Mouse (Mus musculus) monocyte, adult 2 months (primary cell): Measurements from ENCODE around the gene Ankrd65.
A peak's percentile ranks its signal among the peaks of the same experiment; 100 is the strongest.

Experiments
- DNase-seq, 2 experiments: peaks; one replicate each; pipeline ENCODE4 v3.0.0; 2022; ENCODE audit warnings: low spot score in 2 of 2, low read depth in 1 of 2

Ankrd65 gene

DNA sequence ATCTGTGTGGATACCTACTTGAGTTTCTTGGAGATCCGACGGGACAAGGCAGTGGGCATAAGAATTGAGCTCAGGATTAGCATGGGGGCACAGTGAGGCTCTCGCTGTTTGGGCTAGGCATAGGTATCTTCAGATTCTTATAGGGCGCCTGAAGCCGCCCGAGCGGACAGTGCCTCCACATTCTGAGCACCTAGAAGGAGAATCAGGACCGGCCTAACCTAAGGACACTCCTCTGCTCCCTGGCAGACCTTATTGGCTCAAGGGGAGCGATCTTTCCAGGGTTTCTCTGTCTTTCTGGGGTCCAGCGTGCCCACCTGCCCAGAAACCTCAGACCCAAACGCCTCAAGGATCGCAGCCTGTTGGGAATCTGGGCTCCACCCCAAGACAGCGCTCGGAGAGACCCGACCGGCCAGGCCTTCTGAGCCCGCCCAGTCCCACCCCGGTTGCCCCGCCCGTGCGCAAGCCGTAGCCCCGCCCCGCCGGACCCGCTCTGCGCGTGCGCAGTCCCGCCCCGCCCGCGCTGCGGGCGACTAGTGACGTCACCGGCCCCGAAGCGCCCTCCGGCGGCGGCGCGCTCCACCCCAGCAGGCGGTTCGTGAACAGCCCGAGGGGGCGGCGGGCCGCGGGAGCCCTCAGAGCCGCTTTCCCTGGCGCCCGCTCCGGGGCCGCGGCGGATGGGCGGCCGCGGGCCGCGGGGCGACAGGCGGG, 56.8 kb downstream of the Ankrd65 start, which contains the start of gene Dvl1:
Gene Dvl1, plus strand, starts transcription at position 532 of the 708 bp plus-strand sequence.
- peak; percentile 71 to 90 for DNase-seq

DNA sequence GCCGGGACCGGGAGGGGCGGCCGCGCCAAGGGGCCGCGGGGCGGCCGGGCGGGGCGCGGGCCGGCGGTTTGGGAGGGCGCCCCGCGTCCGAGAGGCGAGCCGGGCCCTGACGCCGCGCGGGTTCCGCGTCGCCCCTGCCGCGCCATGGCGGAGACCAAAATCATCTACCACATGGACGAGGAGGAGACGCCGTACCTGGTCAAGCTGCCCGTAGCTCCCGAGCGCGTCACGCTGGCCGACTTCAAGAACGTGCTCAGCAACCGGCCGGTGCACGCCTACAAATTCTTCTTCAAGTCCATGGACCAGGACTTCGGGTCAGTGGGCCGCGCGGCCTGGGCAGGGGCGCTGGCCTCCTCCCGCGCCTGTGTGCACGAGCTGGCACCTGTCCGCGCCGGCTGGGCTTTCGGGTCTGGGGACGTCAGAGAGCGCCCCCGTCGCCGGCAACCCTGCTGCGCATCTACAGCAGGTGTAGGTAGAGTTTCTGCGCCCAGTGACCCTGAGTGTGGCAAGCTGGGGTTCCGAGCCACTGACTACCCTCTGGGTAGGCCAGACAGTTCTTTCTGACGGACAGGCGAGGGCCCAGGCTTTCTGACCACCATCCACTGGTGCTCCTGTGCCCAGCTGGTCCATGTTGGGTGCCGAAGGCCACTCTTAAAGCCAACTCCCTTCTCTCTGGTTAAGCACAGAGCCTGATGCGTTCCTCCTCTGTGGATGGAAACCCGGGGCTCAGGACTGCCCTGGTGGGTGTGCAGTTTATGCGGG, 57.5 kb downstream of the Ankrd65 start:
- no peak for DNase-seq

DNA sequence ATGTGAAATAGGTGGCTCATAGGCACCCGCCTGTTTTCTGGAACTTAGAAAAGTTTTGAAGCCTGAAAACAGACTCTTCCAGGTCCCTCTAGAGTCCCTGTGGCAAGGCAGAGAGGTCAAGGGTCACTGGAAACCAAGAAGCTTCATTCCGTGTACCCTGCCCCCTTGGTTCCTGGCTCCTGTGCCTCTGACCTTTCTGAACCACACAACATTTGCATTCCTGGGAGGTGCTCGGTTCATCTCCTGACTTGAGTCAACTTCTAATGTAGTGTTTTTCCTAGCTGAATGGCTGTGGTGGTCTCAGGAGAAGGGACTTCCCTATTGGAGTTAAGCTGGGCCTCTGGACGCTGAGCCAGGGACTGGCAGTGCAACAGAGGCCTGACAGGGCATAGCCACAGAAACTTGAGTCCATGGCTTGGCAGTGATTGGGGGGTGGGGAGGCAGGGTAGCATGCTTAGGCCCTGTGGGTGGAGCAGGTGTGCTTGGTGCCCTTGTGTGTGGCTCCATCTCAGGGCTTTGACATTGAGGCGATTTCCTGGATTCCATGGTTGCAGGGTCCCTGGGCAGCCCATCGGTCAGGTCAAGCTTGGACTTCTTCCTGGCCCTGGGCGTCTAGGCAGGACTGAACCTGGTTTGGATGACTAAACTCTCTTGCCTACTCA, 58.3 kb downstream of the Ankrd65 start:
- DNase-seq, result no peak
